Mouse (Mus musculus): ENCODE measurements around the gene Bpifb2. TPM values are rescaled to one million over a fixed set of nuclear protein-coding genes. Genes with fewer than 3 reads are reported as not detected.
"Not testable (repeated sequence)": the region's sequence is repeated elsewhere in the genome, so short reads cannot be mapped to it uniquely, and the experiment has no call there.

Bpifb2 gene
- not detected in 2 replicates for polyA plus RNA-seq (2015; fragmentation: Nextera tagmentation; extraction: Ambion mirVana)

GRCm38 (mm10) chr2:153874745-153875144 lies at the start of gene Bpifb2:
Bpifb2 (plus strand) TSS chr2:153875045.
- Histone ChIP-seq H3K4me3 (no peak within 1 kb of the TSS), H3K9me3 (no peaks in the 10 kb centered on the region), H3K4me1 (no peaks in the 10 kb centered on the region), H3K36me3 (no peaks in the 10 kb centered on the region), H3K27ac (no peak within 1 kb of the TSS), H3K9ac (no peak within 1 kb of the TSS), H3K27me3 (no peaks in the 10 kb centered on the region), H3K4me2 (no peak within 1 kb of the TSS)
- no peak for ATAC-seq (ENCODE audit: insufficient number of reproducible peaks, insufficient read depth, low FRiP score, low TSS enrichment, low read depth)
- WGBS = 74% methylated on average over 9 of the region's 9 CpGs

- H3K4me2 ChIP-seq; H3K4me3 ChIP-seq; H3K9ac ChIP-seq; H3K27ac ChIP-seq; ATAC-seq (ENCODE audit: insufficient number of reproducible peaks, insufficient read depth, low FRiP score, low TSS enrichment, low read depth); H3K4me1 ChIP-seq; H3K27me3 ChIP-seq; H3K9me3 ChIP-seq; H3K36me3 ChIP-seq: not testable (repeated sequence)
- WGBS = 61% methylated on average over 32 of the region's 32 CpGs
These were observed 48.9 kb upstream of the Bpifb2 start for GRCm38 (mm10) chr2:153825900-153826299.

GRCm38 (mm10) chr2:153827171-153827830 lies 47.5 kb upstream of the Bpifb2 start:
- H3K4me3 ChIP-seq = no peak overlapping the region
- H3K9ac ChIP-seq = no peak overlapping the region
- H3K27ac ChIP-seq = no peak overlapping the region
- no peak for ATAC-seq (ENCODE audit: insufficient number of reproducible peaks, insufficient read depth, low FRiP score, low TSS enrichment, low read depth)
- peaks cover 7% of the 10 kb centered on the region; the same call in 1 of the 2 replicates for H3K4me1 ChIP-seq
- no peaks in the 10 kb centered on the region for H3K9me3 ChIP-seq
- no peak overlapping the region for H3K4me2 ChIP-seq
- H3K27me3 ChIP-seq = no peaks in the 10 kb centered on the region
- no peaks in the 10 kb centered on the region for H3K36me3 ChIP-seq
- WGBS = 81% methylated on average over 8 of the region's 8 CpGs

GRCm38 (mm10) chr2:153828704-153829103 lies 46.1 kb upstream of the Bpifb2 start:
- Histone ChIP-seq H3K4me1 (peaks cover 7% of the 10 kb centered on the region; the same call in 1 of the 2 replicates), H3K36me3 (no peaks in the 10 kb centered on the region), H3K4me3 (no peak overlapping the region), H3K9ac (no peak overlapping the region), H3K9me3 (no peaks in the 10 kb centered on the region), H3K27ac (no peak overlapping the region), H3K4me2 (no peak overlapping the region), H3K27me3 (no peaks in the 10 kb centered on the region)
- ATAC-seq (ENCODE audit: insufficient number of reproducible peaks, insufficient read depth, low FRiP score, low TSS enrichment, low read depth) = no peak
- 67% methylated on average over 7 of the region's 7 CpGs for WGBS

GRCm38 (mm10) chr2:153833291-153833690 lies 41.6 kb upstream of the Bpifb2 start:
- Histone ChIP-seq H3K9ac (no peak overlapping the region), H3K36me3 (no peaks in the 10 kb centered on the region), H3K27me3 (no peaks in the 10 kb centered on the region), H3K9me3 (no peaks in the 10 kb centered on the region), H3K4me2 (no peak overlapping the region), H3K4me1 (no peaks in the 10 kb centered on the region), H3K4me3 (no peak overlapping the region), H3K27ac (no peak overlapping the region)
- 82% methylated on average over 8 of the region's 8 CpGs for WGBS
- ATAC-seq (ENCODE audit: insufficient number of reproducible peaks, insufficient read depth, low FRiP score, low TSS enrichment, low read depth) = no peak

GRCm38 (mm10) chr2:153842854-153843253 lies 32.0 kb upstream of the Bpifb2 start:
- no peaks in the 10 kb centered on the region for H3K36me3 ChIP-seq
- H3K27me3 ChIP-seq = no peaks in the 10 kb centered on the region
- no peaks in the 10 kb centered on the region for H3K4me1 ChIP-seq
- H3K9ac ChIP-seq = no peak overlapping the region
- H3K9me3 ChIP-seq = no peaks in the 10 kb centered on the region
- no peak overlapping the region for H3K4me3 ChIP-seq
- 83% methylated on average over 8 of the region's 8 CpGs for WGBS
- no peak overlapping the region for H3K4me2 ChIP-seq
- H3K27ac ChIP-seq = no peak overlapping the region
- no peak for ATAC-seq (ENCODE audit: insufficient number of reproducible peaks, insufficient read depth, low FRiP score, low TSS enrichment, low read depth)

- no peak for ATAC-seq (ENCODE audit: insufficient number of reproducible peaks, insufficient read depth, low FRiP score, low TSS enrichment, low read depth)
- H3K27me3 ChIP-seq = no peaks in the 10 kb centered on the region
- H3K9me3 ChIP-seq = no peaks in the 10 kb centered on the region
- WGBS = 68% methylated on average over 3 of the region's 3 CpGs
- no peak overlapping the region for H3K4me3 ChIP-seq
- no peak overlapping the region for H3K27ac ChIP-seq
- no peaks in the 10 kb centered on the region for H3K4me1 ChIP-seq
- no peak overlapping the region for H3K4me2 ChIP-seq
- no peak overlapping the region for H3K9ac ChIP-seq
- no peaks in the 10 kb centered on the region for H3K36me3 ChIP-seq
These were observed 26.5 kb upstream of the Bpifb2 start for GRCm38 (mm10) chr2:153848389-153848788.

GRCm38 (mm10) chr2:153850351-153851029 lies 24.4 kb upstream of the Bpifb2 start:
- H3K4me2 ChIP-seq = no peak overlapping the region
- peaks cover 5% of the 10 kb centered on the region; the same call in 1 of the 2 replicates for H3K4me1 ChIP-seq
- no peaks in the 10 kb centered on the region for H3K36me3 ChIP-seq
- no peaks in the 10 kb centered on the region for H3K9me3 ChIP-seq
- ATAC-seq (ENCODE audit: insufficient number of reproducible peaks, insufficient read depth, low FRiP score, low TSS enrichment, low read depth) = no peak
- WGBS = 83% methylated on average over 6 of the region's 6 CpGs
- H3K27me3 ChIP-seq = no peaks in the 10 kb centered on the region
- H3K9ac ChIP-seq = no peak overlapping the region
- no peak overlapping the region for H3K4me3 ChIP-seq
- H3K27ac ChIP-seq = no peak overlapping the region

- no peak for ATAC-seq (ENCODE audit: insufficient number of reproducible peaks, insufficient read depth, low FRiP score, low TSS enrichment, low read depth)
- peaks cover 5% of the 10 kb centered on the region; the same call in 1 of the 2 replicates for H3K4me1 ChIP-seq
- no peaks in the 10 kb centered on the region for H3K27me3 ChIP-seq
- H3K27ac ChIP-seq = no peak overlapping the region
- H3K9me3 ChIP-seq = no peaks in the 10 kb centered on the region
- no peaks in the 10 kb centered on the region for H3K36me3 ChIP-seq
- WGBS = 45% methylated on average over 4 of the region's 4 CpGs
- no peak overlapping the region for H3K4me3 ChIP-seq
- H3K9ac ChIP-seq = no peak overlapping the region
- no peak overlapping the region for H3K4me2 ChIP-seq
These were observed 23.9 kb upstream of the Bpifb2 start for GRCm38 (mm10) chr2:153851030-153851360.

GRCm38 (mm10) chr2:153853544-153853943 lies 21.3 kb upstream of the Bpifb2 start:
- Histone ChIP-seq H3K4me1 (peaks cover 5% of the 10 kb centered on the region; the same call in 1 of the 2 replicates), H3K27me3 (no peaks in the 10 kb centered on the region), H3K36me3 (no peaks in the 10 kb centered on the region), H3K4me2 (no peak overlapping the region), H3K9ac (no peak overlapping the region), H3K27ac (no peak overlapping the region), H3K4me3 (no peak overlapping the region), H3K9me3 (no peaks in the 10 kb centered on the region)
- ATAC-seq (ENCODE audit: insufficient number of reproducible peaks, insufficient read depth, low FRiP score, low TSS enrichment, low read depth) = no peak
- WGBS = 11% methylated on average over 5 of the region's 5 CpGs

- Histone ChIP-seq H3K4me2 (no peak overlapping the region), H3K4me1 (peaks cover 3% of the 10 kb centered on the region; the same call in 1 of the 2 replicates), H3K4me3 (no peak overlapping the region), H3K9me3 (no peaks in the 10 kb centered on the region), H3K36me3 (no peaks in the 10 kb centered on the region), H3K27me3 (no peaks in the 10 kb centered on the region), H3K9ac (no peak overlapping the region), H3K27ac (no peak overlapping the region)
- ATAC-seq (ENCODE audit: insufficient number of reproducible peaks, insufficient read depth, low FRiP score, low TSS enrichment, low read depth) = no peak
- WGBS = 29% methylated on average over 2 of the region's 2 CpGs
These were observed 15.3 kb upstream of the Bpifb2 start for GRCm38 (mm10) chr2:153859581-153859980.

- Histone ChIP-seq H3K36me3 (no peaks in the 10 kb centered on the region), H3K9ac (no peak overlapping the region), H3K4me2 (no peak overlapping the region), H3K4me3 (no peak overlapping the region), H3K27me3 (no peaks in the 10 kb centered on the region), H3K4me1 (peaks cover 3% of the 10 kb centered on the region; the same call in 1 of the 2 replicates), H3K27ac (no peak overlapping the region), H3K9me3 (no peaks in the 10 kb centered on the region)
- WGBS = 84% methylated on average over 11 of the region's 11 CpGs
- no peak for ATAC-seq (ENCODE audit: insufficient number of reproducible peaks, insufficient read depth, low FRiP score, low TSS enrichment, low read depth)
These were observed 14.5 kb upstream of the Bpifb2 start for GRCm38 (mm10) chr2:153860315-153860714.

Data from embryonic facial prominence, embryonic 13.5 days (tissue).